Mouse (Mus musculus) gastrocnemius, adult 18-20 months (tissue): ENCODE data around the gene Cbll1. TPM values are rescaled to one million over a fixed set of nuclear protein-coding genes. Genes with fewer than 3 reads are reported as not detected.
"Not testable (repeated sequence)": the region's sequence is repeated elsewhere in the genome, so short reads cannot be mapped to it uniquely, and the experiment has no call there.

ENCODE experiments used
- DNase-seq: peaks from one replicate; pipeline ENCODE4 v3.0.0; 2021; ENCODE audit warnings: low spot score
- total RNA-seq, 2 experiments: library from RNA; stranded (reverse); gene quantifications; 2 replicates each; pipeline ENCODE4 v1.2.3; 2021

Cbll1 gene
- total RNA-seq, 2 experiments from 2014 or later: 10.0 to 12.6 TPM

DNA sequence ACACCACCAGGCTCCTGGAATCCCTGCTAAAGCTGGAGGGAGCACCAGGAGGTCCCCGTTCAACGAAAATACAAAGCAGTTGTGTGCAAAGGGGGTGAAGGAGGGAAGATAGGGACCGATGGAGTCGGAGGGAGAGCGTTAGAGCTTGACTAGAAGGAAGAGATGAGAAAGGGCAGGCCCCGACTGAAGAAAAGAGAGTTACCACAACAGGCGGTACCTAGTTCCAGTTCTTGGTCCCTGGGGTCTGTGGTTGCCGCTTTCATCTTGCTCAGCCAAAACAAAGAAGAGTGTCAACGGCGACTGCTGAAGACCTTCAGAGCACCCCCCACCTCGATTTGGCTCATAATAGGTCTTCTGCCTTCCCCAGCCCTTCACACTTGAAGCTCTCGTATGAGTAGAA is 780 bp upstream of the Cbll1 start:
- no peak for DNase-seq

- DNase-seq: no peak
These were observed 491 bp downstream of the Cbll1 start for GRCm38 (mm10) chr12:31498936-31499313.

- peak; percentile 52 for DNase-seq
These were observed 13.0 kb downstream of the Cbll1 start for GRCm38 (mm10) chr12:31486431-31486830.

- not testable (repeated sequence) for DNase-seq
These were observed 21.2 kb downstream of the Cbll1 start for GRCm38 (mm10) chr12:31478182-31478581.

- DNase-seq: no peak
These were observed 36.8 kb downstream of the Cbll1 start for GRCm38 (mm10) chr12:31462615-31463014.

GRCm38 (mm10) chr12:31461371-31461770 is 38.0 kb downstream of the Cbll1 start:
- DNase-seq: no peak

GRCm38 (mm10) chr12:31460270-31460669 is 39.1 kb downstream of the Cbll1 start:
- DNase-seq: not testable (repeated sequence)

DNA sequence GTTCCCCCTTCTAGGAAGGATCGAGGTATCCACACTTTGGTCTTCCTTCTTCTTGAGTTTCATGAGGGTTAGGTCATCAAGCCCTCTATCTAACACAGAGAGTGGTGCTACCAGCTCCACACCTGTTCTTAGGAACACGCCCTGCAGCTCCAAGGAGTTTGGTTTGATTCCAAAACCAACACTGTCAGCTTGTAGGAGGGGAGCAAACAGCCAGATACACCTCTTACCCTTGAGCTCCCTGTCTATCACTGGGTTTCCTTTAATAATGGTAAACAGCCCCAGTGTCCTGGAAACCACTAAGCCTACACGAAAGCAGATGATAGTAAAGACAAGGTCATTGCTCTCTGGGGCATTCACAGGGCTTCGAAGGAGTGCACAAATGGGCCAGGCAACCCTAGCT is 40.9 kb downstream of the Cbll1 start:
- no peak for DNase-seq

GRCm38 (mm10) chr12:31456271-31456670 is 43.1 kb downstream of the Cbll1 start:
- DNase-seq: no peak

GRCm38 (mm10) chr12:31449341-31449740 is 50.1 kb downstream of the Cbll1 start:
- no peak for DNase-seq

DNA sequence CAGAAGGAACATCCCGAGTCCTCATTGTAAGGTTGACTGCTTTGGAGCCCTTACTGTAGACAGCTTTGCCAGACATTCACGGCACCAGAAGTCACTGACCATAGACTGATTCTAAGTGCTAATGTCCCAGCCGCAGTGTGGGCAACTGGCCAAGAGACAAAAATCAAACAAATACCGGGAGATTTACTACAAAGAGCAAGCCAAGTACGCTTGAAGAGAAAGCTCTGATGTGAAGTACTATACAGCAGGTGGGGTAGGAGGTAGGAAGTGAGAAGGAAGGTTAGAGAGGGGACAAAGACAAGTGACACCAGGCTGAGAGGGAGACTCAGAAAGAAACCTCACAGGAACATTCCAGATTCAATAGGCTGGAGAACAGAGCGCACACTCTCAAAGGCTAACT is 54.6 kb downstream of the Cbll1 start:
- DNase-seq: no peak

- DNase-seq: no peak
These were observed 55.3 kb downstream of the Cbll1 start for GRCm38 (mm10) chr12:31444131-31444546.

GRCm38 (mm10) chr12:31439612-31440011 is 59.8 kb downstream of the Cbll1 start:
- DNase-seq: no peak

DNA sequence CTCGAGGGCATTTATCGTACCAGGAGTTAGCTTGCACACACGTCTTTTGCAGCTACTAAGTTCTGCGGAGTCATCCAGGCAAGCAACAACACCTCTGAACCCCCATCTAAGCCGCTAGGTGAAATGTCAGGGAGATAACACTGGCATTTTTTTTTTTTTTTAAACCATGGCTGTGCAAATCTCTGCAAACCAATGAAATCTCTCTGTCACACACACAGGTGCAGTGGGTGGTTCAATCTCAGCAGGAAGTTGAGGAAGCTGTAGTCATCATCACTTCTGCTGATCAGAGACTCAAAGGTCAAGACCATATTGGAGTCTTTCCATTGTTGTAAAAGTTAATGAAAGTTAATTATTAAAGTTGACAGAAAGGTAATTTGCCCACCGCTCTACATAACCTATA is 61.6 kb downstream of the Cbll1 start:
- DNase-seq: no peak

Other genes with a start within 250 kb of the Cbll1 start
- 10 to 100 TPM; 10.8 to 13.2 TPM for gene Lamb1, start 234.4 kb downstream of the Cbll1 start, total RNA-seq
- 100 to 1,000 TPM; 177 to 200 TPM for gene Dld, start 148.2 kb downstream of the Cbll1 start, total RNA-seq
- gene Slc26a3, start 108.7 kb downstream of the Cbll1 start, total RNA-seq: not detected
- gene Slc26a4, start 60.4 kb upstream of the Cbll1 start, total RNA-seq: not detected
- 10 to 100 TPM; 31.6 to 32.1 TPM for gene Bcap29, start 135.0 kb upstream of the Cbll1 start, total RNA-seq
- gene Dus4l, start 155.2 kb upstream of the Cbll1 start, total RNA-seq: 1 to 10 TPM; 3.7 to 4.0 TPM
- 10 to 100 TPM; 33.4 to 33.9 TPM for gene Cog5, start 155.3 kb upstream of the Cbll1 start, total RNA-seq
- gene Gpr22, start 214.3 kb upstream of the Cbll1 start, total RNA-seq: not detected